Mouse (Mus musculus): ENCODE measurements at regions not wholly inside any gene's neighbourhood (a gene's known extent, or its start where the extent isn't known, plus 50 kb on each side); places are given as distances from the start of the nearest gene placed in this dataset.
"Not testable (repeated sequence)": the region's sequence is repeated elsewhere in the genome, so short reads cannot be mapped to it uniquely, and the experiment has no call there.

DNA sequence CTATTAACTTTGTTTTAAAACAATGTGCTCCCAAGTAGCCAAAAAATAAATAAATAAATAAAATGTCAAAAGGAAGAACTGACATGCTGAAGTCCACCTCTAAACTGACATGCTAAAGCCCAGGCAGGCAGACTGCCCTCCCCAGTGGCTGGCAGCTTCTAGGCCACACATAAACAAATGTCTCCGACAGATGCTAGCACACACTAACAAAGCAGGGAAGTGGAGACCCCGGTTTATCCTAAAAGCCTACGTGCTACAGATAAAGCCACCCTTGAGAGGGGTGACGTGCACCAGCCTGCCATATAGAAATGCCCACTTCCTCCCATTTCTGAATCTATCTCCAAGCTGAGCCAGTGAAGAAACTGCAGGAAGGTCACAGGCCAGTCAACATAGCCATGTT lies 194.4 kb upstream of the Gm37988 start:
- Histone ChIP-seq H3K4me3 (ENCODE audit: insufficient read depth, low read length) (no peak overlapping the region), H3K4me1 (ENCODE audit: control insufficient read depth, insufficient read depth, low read length) (peaks cover 2% of the 10 kb centered on the region; the same call in 1 of the 2 replicates), H3K27ac (ENCODE audit: insufficient read depth, low read length) (no peak overlapping the region)
- TF ChIP-seq CTCF (IDR thresholded peaks at IDR 0.05; ENCODE audit: borderline replicate concordance, insufficient read depth, low read length) (no peak), POLR2A (IDR thresholded peaks at IDR 0.05; ENCODE audit: low read depth, low read length) (no peak)

DNA sequence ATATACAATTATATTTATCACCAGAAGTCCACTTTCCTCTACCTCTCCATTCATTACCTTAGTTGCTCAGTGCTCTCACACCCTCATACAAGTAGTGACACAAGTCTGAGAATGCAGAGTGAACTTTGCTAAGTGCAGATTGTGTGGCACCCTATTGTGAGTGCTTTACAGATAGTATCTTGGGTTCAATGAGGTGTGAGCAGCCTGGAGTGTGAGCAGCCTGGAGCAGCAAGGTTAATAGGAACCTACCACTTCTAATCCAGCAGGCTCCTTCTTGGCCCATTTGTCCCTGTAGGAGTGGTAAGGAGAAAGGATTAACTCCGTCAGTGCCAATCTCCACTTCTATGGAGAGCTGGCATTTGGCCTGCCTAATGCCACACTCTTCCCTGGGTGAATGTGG lies 192.4 kb upstream of the Gm37988 start:
- no peak for TF ChIP-seq CTCF (IDR thresholded peaks at IDR 0.05; ENCODE audit: borderline replicate concordance, insufficient read depth, low read length)
- TF ChIP-seq POLR2A (IDR thresholded peaks at IDR 0.05; ENCODE audit: low read depth, low read length) = no peak
- no peak overlapping the region for H3K4me3 ChIP-seq (ENCODE audit: insufficient read depth, low read length)
- H3K4me1 ChIP-seq (ENCODE audit: control insufficient read depth, insufficient read depth, low read length) = peaks cover 2% of the 10 kb centered on the region; the same call in 1 of the 2 replicates

GRCm38 (mm10) chr1:4617479-4617878 lies 190.2 kb upstream of the Gm37988 start:
- TF ChIP-seq POLR2A (IDR thresholded peaks at IDR 0.05; ENCODE audit: low read depth, low read length) (no peak), CTCF (IDR thresholded peaks at IDR 0.05; ENCODE audit: borderline replicate concordance, insufficient read depth, low read length) (no peak)
- no peak overlapping the region for H3K27ac ChIP-seq (ENCODE audit: insufficient read depth, low read length)
- H3K4me3 ChIP-seq (ENCODE audit: insufficient read depth, low read length) = no peak overlapping the region
- peaks cover 2% of the 10 kb centered on the region for H3K4me1 ChIP-seq (ENCODE audit: control insufficient read depth, insufficient read depth, low read length)

More for the DNA sequence above, 192.4 kb upstream of the Gm37988 start:
- no peak overlapping the region for H3K27ac ChIP-seq (ENCODE audit: insufficient read depth, low read length)

- Histone ChIP-seq H3K4me1 (ENCODE audit: control insufficient read depth, insufficient read depth, low read length) (no peaks in the 10 kb centered on the region; the same call in 1 of the 2 replicates), H3K27ac (ENCODE audit: insufficient read depth, low read length) (no peak overlapping the region), H3K4me3 (ENCODE audit: insufficient read depth, low read length) (no peak overlapping the region)
- TF ChIP-seq CTCF (IDR thresholded peaks at IDR 0.05; ENCODE audit: borderline replicate concordance, insufficient read depth, low read length) (no peak), POLR2A (IDR thresholded peaks at IDR 0.05; ENCODE audit: low read depth, low read length) (no peak)
Measured at GRCm38 (mm10) chr1:4622408-4622807, 185.3 kb upstream of the Gm37988 start.

DNA sequence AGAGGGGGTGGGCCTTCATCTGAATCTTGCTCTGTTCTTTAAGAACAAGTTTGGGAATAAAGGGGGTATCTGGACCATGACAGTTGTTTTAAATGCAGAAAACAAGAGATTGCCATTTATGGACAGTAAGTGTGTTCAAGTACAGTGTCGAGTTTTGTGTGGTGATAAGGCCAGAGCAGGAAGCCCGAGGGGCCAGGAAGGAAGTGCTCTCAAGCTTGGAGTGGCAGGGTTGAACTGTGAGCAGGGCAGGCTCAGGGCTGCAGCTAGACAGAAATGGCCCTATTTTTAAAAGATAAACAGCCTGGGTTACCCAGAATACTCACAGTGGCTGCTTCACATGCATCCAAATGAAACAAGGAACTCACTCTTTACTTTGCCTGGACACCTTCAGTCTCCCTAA lies 184.4 kb upstream of the Gm37988 start:
- TF ChIP-seq POLR2A (IDR thresholded peaks at IDR 0.05; ENCODE audit: low read depth, low read length) = no peak
- TF ChIP-seq CTCF (IDR thresholded peaks at IDR 0.05; ENCODE audit: borderline replicate concordance, insufficient read depth, low read length) = no peak
- Histone ChIP-seq H3K4me1 (ENCODE audit: control insufficient read depth, insufficient read depth, low read length) (no peaks in the 10 kb centered on the region; the same call in 1 of the 2 replicates), H3K27ac (ENCODE audit: insufficient read depth, low read length) (no peak overlapping the region), H3K4me3 (ENCODE audit: insufficient read depth, low read length) (no peak overlapping the region)

GRCm38 (mm10) chr1:4653937-4654336 lies 153.8 kb upstream of the Gm37988 start:
- Histone ChIP-seq H3K4me3 (ENCODE audit: insufficient read depth, low read length) (no peak overlapping the region), H3K27ac (ENCODE audit: insufficient read depth, low read length) (no peak overlapping the region), H3K4me1 (ENCODE audit: control insufficient read depth, insufficient read depth, low read length) (no peaks in the 10 kb centered on the region)
- TF ChIP-seq CTCF (IDR thresholded peaks at IDR 0.05; ENCODE audit: borderline replicate concordance, insufficient read depth, low read length) (no peak), POLR2A (IDR thresholded peaks at IDR 0.05; ENCODE audit: low read depth, low read length) (no peak)

GRCm38 (mm10) chr1:4655252-4655651 lies 152.4 kb upstream of the Gm37988 start:
- TF ChIP-seq CTCF (IDR thresholded peaks at IDR 0.05; ENCODE audit: borderline replicate concordance, insufficient read depth, low read length) = no peak
- TF ChIP-seq POLR2A (IDR thresholded peaks at IDR 0.05; ENCODE audit: low read depth, low read length) = no peak
- no peak overlapping the region for H3K27ac ChIP-seq (ENCODE audit: insufficient read depth, low read length)
- no peak overlapping the region for H3K4me3 ChIP-seq (ENCODE audit: insufficient read depth, low read length)
- no peaks in the 10 kb centered on the region for H3K4me1 ChIP-seq (ENCODE audit: control insufficient read depth, insufficient read depth, low read length)

DNA sequence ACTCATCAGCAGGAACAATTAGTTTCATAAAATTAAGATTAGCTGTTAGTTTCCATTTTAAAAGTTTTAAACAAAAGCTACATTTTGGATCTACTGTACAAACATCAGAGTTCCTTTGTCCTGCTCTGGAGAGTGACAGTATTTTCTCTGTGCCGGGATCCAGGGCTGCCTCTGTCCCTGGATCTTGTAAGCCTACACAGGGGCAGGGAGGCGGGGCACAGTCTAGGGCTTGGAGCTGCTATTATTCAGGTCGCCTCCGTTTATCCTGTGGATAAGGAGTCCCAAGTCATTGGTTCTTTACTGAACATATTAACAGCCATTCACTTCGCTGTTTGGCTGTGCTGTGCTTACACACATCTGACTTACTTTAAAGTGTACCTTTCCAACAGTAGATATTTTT lies 150.8 kb upstream of the Gm37988 start:
- no peak overlapping the region for H3K4me3 ChIP-seq (ENCODE audit: insufficient read depth, low read length)
- TF ChIP-seq POLR2A (IDR thresholded peaks at IDR 0.05; ENCODE audit: low read depth, low read length) (no peak), CTCF (IDR thresholded peaks at IDR 0.05; ENCODE audit: borderline replicate concordance, insufficient read depth, low read length) (no peak)
- H3K27ac ChIP-seq (ENCODE audit: insufficient read depth, low read length) = no peak overlapping the region
- H3K4me1 ChIP-seq (ENCODE audit: control insufficient read depth, insufficient read depth, low read length) = no peaks in the 10 kb centered on the region

DNA sequence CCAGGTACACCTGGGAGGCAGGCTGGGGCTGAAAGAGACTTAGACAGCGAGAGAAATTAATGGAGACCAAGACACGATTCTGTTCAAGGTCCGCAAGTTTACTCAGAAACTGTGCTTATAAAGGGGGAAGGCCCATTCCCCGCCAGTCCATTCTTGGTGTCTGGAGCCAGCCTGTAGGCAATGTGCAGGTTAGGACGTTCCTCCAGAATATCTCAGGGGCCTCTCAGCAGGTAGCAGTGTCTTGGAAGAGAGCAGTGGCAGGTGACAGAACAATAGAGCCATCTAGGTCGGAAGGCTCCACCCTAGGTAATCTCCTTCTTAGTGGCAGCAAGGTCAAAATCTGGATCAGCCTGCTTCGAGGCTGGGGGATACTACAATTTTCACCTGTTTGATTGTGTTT lies 147.6 kb upstream of the Gm37988 start:
- not testable (repeated sequence) for H3K4me3 ChIP-seq (ENCODE audit: insufficient read depth, low read length); H3K27ac ChIP-seq (ENCODE audit: insufficient read depth, low read length); H3K4me1 ChIP-seq (ENCODE audit: control insufficient read depth, insufficient read depth, low read length)

- not testable (repeated sequence) for H3K4me1 ChIP-seq (ENCODE audit: control insufficient read depth, insufficient read depth, low read length); H3K4me3 ChIP-seq (ENCODE audit: insufficient read depth, low read length); H3K27ac ChIP-seq (ENCODE audit: insufficient read depth, low read length)
Measured at GRCm38 (mm10) chr1:4660616-4661015, 147.1 kb upstream of the Gm37988 start.

DNA sequence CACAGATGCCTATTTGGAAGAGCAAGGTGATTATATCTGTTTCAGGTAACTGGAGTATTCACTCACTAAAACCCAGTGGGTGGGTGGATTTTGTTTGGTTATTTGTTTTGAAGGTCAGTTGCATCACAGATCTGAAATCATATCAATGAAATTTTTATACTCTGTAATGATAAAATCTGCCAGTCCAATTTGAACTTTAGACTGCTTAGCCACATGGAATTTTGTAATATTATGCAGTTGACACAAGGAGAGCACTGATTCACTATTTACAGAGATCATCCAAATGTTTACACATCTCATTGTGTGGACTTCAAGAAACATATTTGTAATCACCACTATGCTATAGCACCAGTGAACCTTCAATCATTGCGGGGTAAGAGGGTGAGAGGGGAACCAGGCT lies 145.9 kb upstream of the Gm37988 start:
- TF ChIP-seq CTCF (IDR thresholded peaks at IDR 0.05; ENCODE audit: borderline replicate concordance, insufficient read depth, low read length) (no peak), POLR2A (IDR thresholded peaks at IDR 0.05; ENCODE audit: low read depth, low read length) (no peak)
- H3K4me3 ChIP-seq (ENCODE audit: insufficient read depth, low read length) = no peak overlapping the region

More for the DNA sequence above, 145.9 kb upstream of the Gm37988 start:
- no peak overlapping the region for H3K27ac ChIP-seq (ENCODE audit: insufficient read depth, low read length)
- no peaks in the 10 kb centered on the region for H3K4me1 ChIP-seq (ENCODE audit: control insufficient read depth, insufficient read depth, low read length)

All from embryonic fibroblast, embryonic 13.5 days (primary cell).